Mouse (Mus musculus): ENCODE measurements around the gene Myo16.

Myo16 gene

GRCm38 (mm10) chr8:10292600-10292999, 138.9 kb downstream of the Myo16 start:
- no peak for DNase-seq (ENCODE audit: inconsistent age in 2 of 2, low spot score in 1 of 2)

DNA sequence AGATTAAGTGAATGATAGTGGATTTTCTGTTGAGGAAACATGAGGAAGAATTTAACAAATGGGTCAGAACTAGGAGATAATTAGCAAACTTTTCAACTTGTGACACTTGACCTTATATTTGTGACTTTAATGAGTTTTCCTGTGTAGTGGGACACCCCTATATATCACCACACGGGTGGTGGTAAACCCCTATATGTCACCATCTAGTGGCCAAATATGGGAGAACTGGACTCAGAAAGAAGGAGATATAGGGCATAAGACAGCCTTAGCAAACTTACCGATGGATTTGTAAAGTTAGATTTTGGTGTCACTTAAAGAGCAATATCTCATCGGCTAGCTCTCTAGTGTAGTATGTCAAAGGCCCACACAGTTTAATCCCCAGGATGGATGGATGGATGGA, 147.1 kb downstream of the Myo16 start:
- peak in 1 of 2 experiments; percentile 34 for DNase-seq (ENCODE audit: inconsistent age in 2 of 2, low spot score in 1 of 2)

- DNase-seq (ENCODE audit: inconsistent age in 2 of 2, low spot score in 1 of 2), result no peak
These were observed 149.3 kb downstream of the Myo16 start for GRCm38 (mm10) chr8:10303061-10303460.

DNA sequence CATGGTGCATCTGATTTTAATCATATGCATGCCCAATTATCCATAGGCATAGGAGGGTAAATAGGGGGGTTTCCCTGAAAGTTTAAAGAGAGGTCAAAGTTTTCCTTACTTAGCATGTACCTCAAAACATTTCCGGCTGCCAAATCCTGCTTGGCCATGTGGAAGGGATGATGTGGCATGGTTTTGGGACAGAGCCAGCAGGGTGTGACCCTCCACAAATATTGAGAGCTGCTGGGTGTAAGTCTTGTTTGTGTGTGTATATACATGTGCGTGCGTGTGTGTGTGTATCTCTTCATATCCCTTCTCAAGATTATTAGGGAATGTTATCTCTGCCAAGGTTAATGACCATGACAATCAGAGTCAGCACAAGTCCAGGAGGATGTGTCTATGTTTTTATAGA, 150.3 kb downstream of the Myo16 start:
- DNase-seq (ENCODE audit: inconsistent age in 2 of 2, low spot score in 1 of 2), result peak in 1 of 2 experiments; percentile 27

- DNase-seq (ENCODE audit: inconsistent age in 2 of 2, low spot score in 1 of 2), result no peak
These were observed 151.0 kb downstream of the Myo16 start for GRCm38 (mm10) chr8:10304721-10305120.

DNA sequence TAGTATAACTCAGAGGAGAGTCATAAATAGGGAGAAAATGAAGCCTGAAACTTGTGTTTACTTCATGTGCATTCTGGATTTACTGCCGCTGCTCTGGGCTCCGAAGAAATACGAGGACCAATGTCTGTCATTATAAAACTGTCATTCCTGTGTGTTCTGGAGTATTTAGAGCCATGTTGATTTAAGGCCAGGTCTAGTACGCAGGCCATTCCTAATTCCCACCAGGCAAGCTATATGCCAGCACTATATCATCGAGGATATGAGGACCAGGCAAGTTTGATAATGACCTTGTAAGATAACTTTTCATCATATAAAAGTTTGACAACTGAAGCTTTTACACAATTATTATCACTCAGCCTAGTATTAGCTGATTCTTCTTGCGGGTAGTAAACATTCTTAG, 153.6 kb downstream of the Myo16 start:
- DNase-seq (ENCODE audit: inconsistent age in 2 of 2, low spot score in 1 of 2), result no peak

DNA sequence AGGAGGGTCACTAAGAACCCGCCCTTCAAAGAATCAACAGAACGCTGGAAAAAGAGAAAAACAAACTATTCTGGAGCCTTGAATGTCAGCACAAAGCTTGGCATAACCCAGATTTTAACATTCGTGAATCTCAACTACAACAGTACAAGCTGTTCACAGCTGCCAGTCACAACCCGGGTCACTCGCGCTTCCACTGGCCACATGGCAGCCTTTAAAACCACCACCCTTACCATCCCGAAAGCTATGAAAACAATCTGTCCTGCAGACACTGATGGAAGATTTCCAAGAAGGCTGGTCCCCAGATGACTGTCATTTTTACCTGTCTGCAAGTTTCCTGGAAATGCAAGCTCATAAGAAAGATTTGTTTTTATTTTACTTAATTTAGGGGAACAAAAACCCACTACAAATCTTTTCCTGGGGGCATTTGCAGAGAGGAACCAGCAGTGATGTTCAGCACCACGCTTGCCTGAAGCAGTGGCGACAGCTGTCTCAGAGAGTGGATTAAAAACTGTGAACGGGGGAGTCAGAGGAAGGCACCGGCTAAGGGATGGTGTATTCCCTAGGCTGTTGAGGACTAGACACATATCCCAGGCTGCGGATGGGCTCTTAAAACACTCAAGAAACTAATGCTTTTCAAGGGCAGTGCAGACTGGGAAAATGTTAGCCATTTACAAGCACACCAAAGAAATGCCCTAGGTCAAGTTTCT, 154.2 kb downstream of the Myo16 start:
- no peak for DNase-seq (ENCODE audit: inconsistent age in 2 of 2, low spot score in 1 of 2)

- no peak for DNase-seq (ENCODE audit: inconsistent age in 2 of 2, low spot score in 1 of 2)
These were observed 156.8 kb downstream of the Myo16 start for GRCm38 (mm10) chr8:10310470-10310869.

DNA sequence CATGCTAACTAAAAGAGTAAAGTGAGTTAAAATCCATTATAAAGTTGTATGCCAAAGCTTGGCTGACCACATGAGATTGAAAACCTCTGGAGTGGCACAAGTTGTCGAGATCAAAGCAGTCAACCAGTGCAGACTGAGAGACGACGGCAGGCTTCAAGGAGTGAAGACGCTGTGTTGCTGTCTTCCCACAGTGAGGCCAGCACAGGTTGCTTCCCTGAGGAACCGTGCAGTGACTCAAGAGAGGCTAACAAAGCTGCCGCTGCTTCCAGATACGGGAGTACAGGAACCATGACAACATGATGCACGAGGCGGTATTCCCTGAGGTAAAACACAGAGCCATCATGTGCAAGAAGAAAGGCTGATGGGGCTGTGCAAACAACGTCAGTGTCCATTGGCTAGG, 158.6 kb downstream of the Myo16 start:
- DNase-seq (ENCODE audit: inconsistent age in 2 of 2, low spot score in 1 of 2), result no peak

DNA sequence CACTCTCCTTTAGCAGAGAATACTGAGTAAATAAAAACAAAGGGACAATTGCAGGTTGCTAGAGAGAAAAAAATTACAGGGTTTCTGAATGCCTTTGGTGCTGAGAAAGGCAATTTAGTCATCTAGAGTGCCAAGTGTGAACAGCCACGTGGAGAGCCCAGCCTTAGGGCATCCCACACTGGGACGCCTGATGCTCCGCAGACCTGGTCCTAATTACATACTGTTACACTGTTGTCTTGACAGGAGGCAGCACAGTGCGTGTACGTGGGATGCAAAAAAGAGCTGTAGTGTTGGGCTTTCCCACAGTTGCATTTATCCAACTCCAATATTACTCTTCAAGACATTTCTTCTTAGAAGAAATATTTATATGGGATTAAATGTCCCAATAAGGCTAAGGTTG, 162.5 kb downstream of the Myo16 start:
- no peak for DNase-seq (ENCODE audit: inconsistent age in 2 of 2, low spot score in 1 of 2)

DNA sequence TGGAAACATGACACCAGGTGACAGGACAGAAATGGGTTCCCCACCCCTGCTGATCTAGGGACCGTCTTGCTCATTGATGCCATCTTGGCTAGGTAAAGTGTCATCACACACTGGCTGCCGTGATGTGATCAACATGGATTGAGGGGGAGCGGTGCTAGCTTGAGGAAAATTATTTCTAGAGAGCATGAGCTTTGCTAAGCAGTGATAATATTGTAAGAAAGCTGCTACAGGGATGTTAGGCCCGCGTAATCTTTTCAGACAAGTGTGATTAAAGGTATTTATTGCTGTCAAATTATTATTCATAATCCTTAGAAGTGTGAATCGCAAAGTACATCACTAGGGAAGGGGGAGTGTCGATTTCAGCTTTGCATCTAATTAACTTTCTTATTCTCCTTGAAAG, 164.4 kb downstream of the Myo16 start:
- DNase-seq (ENCODE audit: inconsistent age in 2 of 2, low spot score in 1 of 2), result no peak

GRCm38 (mm10) chr8:10350451-10350850, 196.7 kb downstream of the Myo16 start:
- DNase-seq (ENCODE audit: inconsistent age in 2 of 2, low spot score in 1 of 2), result no peak

- no peak for DNase-seq (ENCODE audit: inconsistent age in 2 of 2, low spot score in 1 of 2)
These were observed 205.0 kb downstream of the Myo16 start for GRCm38 (mm10) chr8:10358711-10359110.

DNA sequence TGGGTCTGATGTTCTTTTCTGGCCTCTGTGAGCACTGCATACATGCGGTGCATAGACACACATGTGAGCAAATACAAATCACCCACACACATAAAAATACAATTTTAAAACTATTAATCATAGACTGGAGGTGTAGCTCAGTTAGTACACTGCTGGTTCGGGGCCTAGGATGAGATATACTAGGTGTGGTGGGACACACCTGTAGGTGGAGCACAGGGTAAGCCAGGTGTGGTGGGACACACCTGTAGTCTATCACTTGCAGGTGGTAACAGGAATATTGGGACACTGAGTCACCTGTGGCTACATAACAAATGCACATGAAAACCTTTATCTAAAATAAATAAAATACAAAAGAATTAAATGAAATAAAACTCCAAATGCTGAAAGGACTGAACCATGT, 209.2 kb downstream of the Myo16 start:
- DNase-seq (ENCODE audit: inconsistent age in 2 of 2, low spot score in 1 of 2), result no peak

DNA sequence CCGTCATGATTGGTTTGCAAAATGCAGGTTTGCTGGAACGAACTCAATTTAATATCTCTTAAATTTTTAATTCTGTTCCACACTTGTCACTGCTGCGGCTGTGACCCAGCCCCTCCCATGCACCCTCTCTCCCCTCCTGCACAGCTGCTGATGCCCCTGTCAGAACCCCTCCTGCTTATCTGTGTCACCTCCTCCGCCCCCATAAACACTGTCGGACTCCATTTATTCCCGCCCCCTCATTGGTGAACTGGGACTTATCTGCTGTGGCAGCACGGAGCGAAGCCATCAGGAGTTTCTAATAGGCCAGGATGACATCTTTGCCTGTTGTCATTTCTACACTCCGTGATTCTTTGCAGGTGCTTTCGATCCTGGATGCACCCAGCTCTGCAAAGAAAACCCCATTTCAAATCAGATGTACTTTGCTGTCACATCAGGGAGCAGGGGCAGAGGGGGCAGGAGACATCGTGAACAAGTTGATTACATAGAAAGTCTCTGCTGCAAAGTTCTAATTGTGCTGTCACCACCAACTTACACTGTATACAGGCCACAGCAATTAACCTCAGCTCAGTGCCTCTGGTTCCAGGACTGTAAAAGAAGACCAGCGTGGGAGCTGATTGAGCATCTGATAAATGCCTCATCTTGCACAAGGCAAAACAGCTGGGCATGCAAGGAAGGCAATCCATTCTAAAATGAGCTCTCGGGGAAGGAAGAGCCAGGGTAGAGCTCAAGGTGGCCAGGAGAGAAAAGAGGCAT, 210.1 kb downstream of the Myo16 start:
- DNase-seq (ENCODE audit: inconsistent age in 2 of 2, low spot score in 1 of 2), result peak in 1 of 2 experiments; percentile 28

DNA sequence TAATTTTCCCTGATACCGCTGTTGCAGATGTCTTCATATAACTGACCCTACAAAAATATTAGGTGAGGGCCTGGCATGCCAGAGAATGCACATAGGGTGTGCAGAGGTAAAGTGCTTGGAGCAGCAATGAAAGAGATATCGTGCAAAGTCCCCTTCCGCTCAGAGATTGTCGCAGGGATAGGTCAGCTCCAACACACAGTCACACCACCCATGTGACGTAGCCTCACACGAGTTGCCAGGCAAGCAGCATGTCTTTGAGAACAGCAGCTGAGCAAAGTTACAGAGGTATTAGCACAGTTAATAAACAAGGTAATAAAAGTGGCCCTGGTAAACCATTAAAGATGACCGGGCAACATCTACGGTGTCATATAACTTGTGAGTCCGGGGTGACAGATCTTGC, 212.4 kb downstream of the Myo16 start:
- DNase-seq (ENCODE audit: inconsistent age in 2 of 2, low spot score in 1 of 2), result no peak

- DNase-seq (ENCODE audit: inconsistent age in 2 of 2, low spot score in 1 of 2), result no peak
These were observed 218.9 kb downstream of the Myo16 start for GRCm38 (mm10) chr8:10372571-10372970.

GRCm38 (mm10) chr8:10387143-10387542, 233.4 kb downstream of the Myo16 start:
- no peak for DNase-seq (ENCODE audit: inconsistent age in 2 of 2, low spot score in 1 of 2)

DNA sequence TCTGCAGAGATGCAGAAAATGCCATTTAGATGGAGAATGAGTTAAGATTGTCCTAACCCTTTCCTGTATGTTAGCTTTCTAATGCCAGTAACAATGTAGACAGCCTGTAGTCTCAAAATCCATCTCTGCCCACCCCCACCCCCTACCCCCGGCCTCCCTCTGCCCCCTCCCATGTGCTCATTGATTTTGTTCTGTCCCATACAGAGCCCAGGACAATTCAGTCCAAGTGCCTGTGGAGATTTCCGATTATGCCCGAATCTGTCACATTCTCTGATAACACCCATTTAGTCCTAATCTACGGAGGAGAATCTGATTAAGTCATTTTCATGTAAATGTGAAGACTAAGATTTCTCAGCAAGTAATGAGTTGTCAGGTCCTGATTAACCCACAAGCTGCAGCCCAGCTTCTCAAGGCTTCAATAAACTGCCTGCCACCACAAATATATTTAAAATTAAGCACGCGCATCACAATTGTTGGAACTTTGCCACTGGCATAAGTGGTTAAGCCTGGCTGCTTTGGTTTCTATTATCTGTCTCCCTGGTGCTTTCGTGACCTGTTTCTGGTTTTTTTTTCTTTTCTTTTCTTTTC, 237.5 kb downstream of the Myo16 start:
- no peak for DNase-seq (ENCODE audit: inconsistent age in 2 of 2, low spot score in 1 of 2)

GRCm38 (mm10) chr8:10391913-10392312, 238.2 kb downstream of the Myo16 start:
- no peak for DNase-seq (ENCODE audit: inconsistent age in 2 of 2, low spot score in 1 of 2)

- no peak for DNase-seq (ENCODE audit: inconsistent age in 2 of 2, low spot score in 1 of 2)
These were observed 240.8 kb downstream of the Myo16 start for GRCm38 (mm10) chr8:10394506-10394905.

DNA sequence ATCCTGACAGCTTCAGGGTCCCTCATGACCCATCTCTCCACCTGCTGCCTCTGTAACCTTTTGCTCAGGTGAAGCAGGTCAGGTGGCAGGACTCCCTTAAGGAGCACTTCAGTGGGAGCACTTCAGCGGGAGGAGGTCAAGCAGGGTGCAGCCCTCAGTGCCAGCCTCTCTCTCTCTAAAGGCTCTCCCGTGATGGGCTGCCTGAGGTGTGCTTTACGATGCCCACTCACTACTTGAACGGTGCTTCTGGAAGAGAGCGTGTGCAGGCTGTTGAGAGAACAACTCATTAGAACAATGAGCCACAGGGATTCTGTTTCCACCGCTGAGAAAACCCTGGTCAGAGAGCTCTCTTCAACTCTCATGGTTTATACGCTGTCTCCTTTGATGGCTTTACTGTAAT, 241.4 kb downstream of the Myo16 start:
- DNase-seq (ENCODE audit: inconsistent age in 2 of 2, low spot score in 1 of 2), result no peak
